Mouse (Mus musculus): ENCODE measurements around the gene Col23a1.

DNA sequence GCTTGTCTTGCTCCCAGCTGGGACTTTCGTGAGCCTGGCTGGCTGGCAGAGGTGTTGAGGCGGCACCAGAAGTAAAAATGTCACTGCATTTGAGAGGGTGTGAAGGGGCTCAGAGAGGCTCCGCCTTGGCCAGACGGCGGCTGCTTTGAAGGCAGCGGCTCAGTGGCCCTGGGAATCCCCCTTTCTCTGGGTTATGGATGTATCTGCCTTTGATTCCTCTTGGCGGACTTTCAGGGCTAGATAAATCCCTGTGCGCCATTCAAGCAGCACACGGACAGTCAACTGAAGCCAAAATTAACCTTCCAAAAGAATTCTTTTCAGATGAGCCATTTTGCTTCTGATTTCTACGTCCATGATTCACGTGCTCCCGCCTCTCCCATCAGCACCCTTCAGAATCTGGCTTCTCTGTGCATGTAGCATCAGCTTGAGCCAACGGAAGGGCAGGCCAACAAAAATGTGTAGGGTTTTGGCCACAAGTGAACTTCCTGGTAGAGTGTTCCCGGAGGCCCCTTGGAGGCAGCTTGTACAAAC lies 237.0 kb downstream of the Col23a1 start:
- no peak for TF ChIP-seq CTCF (conservative IDR thresholded peaks at IDR 0.05; ENCODE audit: insufficient read depth, insufficient read length, low read depth, low read length)
- no peak for TF ChIP-seq POLR2A (IDR thresholded peaks at IDR 0.05; ENCODE audit: low read depth, low read length)

All from kidney, adult 2 months (tissue).